16 mouse cellular contexts compared by ENCODE assay signal in the genomic region with DNA sequence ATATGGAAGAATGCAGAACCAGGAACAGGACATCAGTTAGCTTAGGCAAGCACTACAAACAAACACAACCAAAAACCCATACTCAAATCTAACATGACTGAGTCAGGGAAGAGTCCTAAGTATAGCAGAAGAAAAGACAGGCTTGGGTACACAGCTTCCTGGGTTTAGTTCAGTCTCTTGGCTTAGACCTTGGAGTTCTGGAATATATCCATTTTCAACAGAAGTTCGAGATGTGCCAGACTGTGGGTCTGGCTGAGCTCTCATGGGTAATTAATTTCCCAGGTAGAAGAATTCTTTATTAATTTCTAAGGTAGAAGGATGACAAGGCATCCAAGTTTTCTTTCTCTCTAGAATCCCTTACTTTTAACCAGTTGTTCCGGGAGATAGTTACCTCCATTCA.
"Had no signal": no experiment of that assay in that cellular context is flagged by ENCODE, and none has a peak within 500 bp of the region (broad histone marks: within the 10 kb centered on the region; RNA-seq: fewer than 3 reads in every experiment).

No protein-coding gene starts in this region.

- H3K27me3 ChIP-seq: neural tube, embryonic 13.5 days; neural tube, embryonic 15.5 days; stomach, embryonic 15.5 days had no signal

- H3K9ac ChIP-seq: neural tube, embryonic 13.5 days; neural tube, embryonic 15.5 days; stomach, embryonic 15.5 days had no signal

- H3K36me3 ChIP-seq: neural tube, embryonic 13.5 days; neural tube, embryonic 15.5 days; stomach, embryonic 15.5 days had no signal

- H3K4me2 ChIP-seq: neural tube, embryonic 13.5 days; neural tube, embryonic 15.5 days; stomach, embryonic 15.5 days had no signal

- H3K4me1 ChIP-seq: neural tube, embryonic 13.5 days; neural tube, embryonic 15.5 days; stomach, embryonic 15.5 days had no signal

- H3K27ac ChIP-seq: neural tube, embryonic 13.5 days; neural tube, embryonic 15.5 days; stomach, embryonic 15.5 days; stomach, postnatal 0 days had no signal

- DNase-seq: retina, postnatal 1 day; right cerebral cortex, adult 18-20 months; right cerebral cortex, postnatal 14 days; right cerebral cortex, postnatal 25 days; right cerebral cortex, postnatal 4 days; spleen, adult 18-20 months; thymus, adult 18-20 months; thymus, adult 2 months; thymus, postnatal 14 days; thymus, postnatal 25 days; thymus, postnatal 36 days; thymus, postnatal 4 days had no signal

- H3K4me3 ChIP-seq: neural tube, embryonic 13.5 days; neural tube, embryonic 15.5 days; stomach, embryonic 15.5 days had no signal

- H3K9me3 ChIP-seq: neural tube, embryonic 13.5 days; neural tube, embryonic 15.5 days; stomach, embryonic 15.5 days had no signal
